Mouse (Mus musculus): ENCODE measurements around the gene Pitpna. TPM values are rescaled to one million over a fixed set of nuclear protein-coding genes. Genes with fewer than 3 reads are reported as not detected.
"Not testable (repeated sequence)": the region's sequence is repeated elsewhere in the genome, so short reads cannot be mapped to it uniquely, and the experiment has no call there.

The Pitpna gene
- total and polyA plus RNA-seq, 3 experiments: 57.2 to 99.1 (median 96.6) TPM

GRCm38 (mm10) chr11:75552906-75553482, 34.9 kb upstream of the Pitpna start:
- DNase-seq: no peak
- no peaks in the 10 kb centered on the region for H3K36me3 ChIP-seq (ENCODE audit: control insufficient read depth, insufficient read depth, low read length)
- WGBS: 40% methylated on average over 7 of the region's 7 CpGs
- no peak overlapping the region for H3K9ac ChIP-seq (ENCODE audit: low read depth, low read length)
- intact Hi-C loops (cut with DNase I): no loop called here
- H3K27me3 ChIP-seq (ENCODE audit: control insufficient read depth, insufficient read depth, low read length): no peaks in the 10 kb centered on the region
- TF ChIP-seq CTCF (IDR thresholded peaks at IDR 0.05) (no peak), POLR2A (IDR thresholded peaks at IDR 0.05; ENCODE audit: insufficient read depth, low read depth, low read length) (no peak), EP300 (IDR thresholded peaks at IDR 0.05; ENCODE audit: insufficient read depth, low read depth, low read length) (no peak)
- H3K4me1 ChIP-seq (ENCODE audit: control insufficient read depth, insufficient read depth, low read length): peaks cover 12% of the 10 kb centered on the region
- H3K4me3 ChIP-seq: no peak overlapping the region
- H3K27ac ChIP-seq: peak overlapping the region; percentile 73
- no peaks in the 10 kb centered on the region for H3K79me2 ChIP-seq (replicated peaks; ENCODE audit: control insufficient read depth, insufficient read depth, low read length)

- intact Hi-C loops (cut with DNase I); H3K9ac ChIP-seq (ENCODE audit: low read depth, low read length); H3K27ac ChIP-seq; H3K36me3 ChIP-seq (ENCODE audit: control insufficient read depth, insufficient read depth, low read length); H3K27me3 ChIP-seq (ENCODE audit: control insufficient read depth, insufficient read depth, low read length); H3K4me3 ChIP-seq; H3K79me2 ChIP-seq (replicated peaks; ENCODE audit: control insufficient read depth, insufficient read depth, low read length); DNase-seq: not testable (repeated sequence)
- peak; percentile 12; the same call in 1 of the 2 replicates for TF ChIP-seq CTCF (IDR thresholded peaks at IDR 0.05)
- 93% methylated on average over 6 of the region's 6 CpGs for WGBS
- peaks cover 10% of the 10 kb centered on the region for H3K4me1 ChIP-seq (ENCODE audit: control insufficient read depth, insufficient read depth, low read length)
Observed at GRCm38 (mm10) chr11:75556006-75556405, 31.9 kb upstream of the Pitpna start.

GRCm38 (mm10) chr11:75557142-75557541, 30.8 kb upstream of the Pitpna start:
- intact Hi-C loops (cut with DNase I): no loop called here
- Histone ChIP-seq H3K79me2 (replicated peaks; ENCODE audit: control insufficient read depth, insufficient read depth, low read length) (no peaks in the 10 kb centered on the region), H3K4me1 (ENCODE audit: control insufficient read depth, insufficient read depth, low read length) (peaks cover 4% of the 10 kb centered on the region; the same call in 1 of the 2 replicates), H3K9ac (ENCODE audit: low read depth, low read length) (no peak overlapping the region), H3K27ac (no peak overlapping the region), H3K27me3 (ENCODE audit: control insufficient read depth, insufficient read depth, low read length) (no peaks in the 10 kb centered on the region), H3K4me3 (no peak overlapping the region), H3K36me3 (ENCODE audit: control insufficient read depth, insufficient read depth, low read length) (no peaks in the 10 kb centered on the region)
- TF ChIP-seq EP300 (IDR thresholded peaks at IDR 0.05; ENCODE audit: insufficient read depth, low read depth, low read length) (no peak), POLR2A (IDR thresholded peaks at IDR 0.05; ENCODE audit: insufficient read depth, low read depth, low read length) (no peak), CTCF (IDR thresholded peaks at IDR 0.05) (no peak)
- 95% methylated on average over 6 of the region's 6 CpGs for WGBS
- no peak for DNase-seq

- Histone ChIP-seq H3K9ac (ENCODE audit: low read depth, low read length) (no peak overlapping the region), H3K36me3 (ENCODE audit: control insufficient read depth, insufficient read depth, low read length) (no peaks in the 10 kb centered on the region), H3K4me3 (no peak overlapping the region), H3K4me1 (ENCODE audit: control insufficient read depth, insufficient read depth, low read length) (no peaks in the 10 kb centered on the region), H3K79me2 (replicated peaks; ENCODE audit: control insufficient read depth, insufficient read depth, low read length) (no peaks in the 10 kb centered on the region), H3K27me3 (ENCODE audit: control insufficient read depth, insufficient read depth, low read length) (no peaks in the 10 kb centered on the region), H3K27ac (no peak overlapping the region)
- DNase-seq: no peak
- WGBS: 97% methylated on average over 1 of the region's 1 CpGs
- intact Hi-C loops (cut with DNase I): no loop called here
- TF ChIP-seq CTCF (IDR thresholded peaks at IDR 0.05): peak; percentile 37
- TF ChIP-seq EP300 (IDR thresholded peaks at IDR 0.05; ENCODE audit: insufficient read depth, low read depth, low read length): no peak
- no peak for TF ChIP-seq POLR2A (IDR thresholded peaks at IDR 0.05; ENCODE audit: insufficient read depth, low read depth, low read length)
Observed at GRCm38 (mm10) chr11:75558101-75558500, 29.8 kb upstream of the Pitpna start.

GRCm38 (mm10) chr11:75559870-75560504, 27.9 kb upstream of the Pitpna start:
- H3K27ac ChIP-seq: no peak overlapping the region
- H3K36me3 ChIP-seq (ENCODE audit: control insufficient read depth, insufficient read depth, low read length): no peaks in the 10 kb centered on the region
- DNase-seq: no peak
- H3K79me2 ChIP-seq (replicated peaks; ENCODE audit: control insufficient read depth, insufficient read depth, low read length): no peaks in the 10 kb centered on the region
- no peak for TF ChIP-seq EP300 (IDR thresholded peaks at IDR 0.05; ENCODE audit: insufficient read depth, low read depth, low read length)
- no peak for TF ChIP-seq POLR2A (IDR thresholded peaks at IDR 0.05; ENCODE audit: insufficient read depth, low read depth, low read length)
- no peak for TF ChIP-seq CTCF (IDR thresholded peaks at IDR 0.05)
- intact Hi-C loops (cut with DNase I): no loop called here
- H3K27me3 ChIP-seq (ENCODE audit: control insufficient read depth, insufficient read depth, low read length): no peaks in the 10 kb centered on the region
- 90% methylated on average over 8 of the region's 8 CpGs for WGBS
- H3K4me1 ChIP-seq (ENCODE audit: control insufficient read depth, insufficient read depth, low read length): peaks cover 10% of the 10 kb centered on the region
- no peak overlapping the region for H3K4me3 ChIP-seq
- no peak overlapping the region for H3K9ac ChIP-seq (ENCODE audit: low read depth, low read length)

- no peak overlapping the region for H3K27ac ChIP-seq
- H3K79me2 ChIP-seq (replicated peaks; ENCODE audit: control insufficient read depth, insufficient read depth, low read length): no peaks in the 10 kb centered on the region
- 83% methylated on average over 14 of the region's 14 CpGs for WGBS
Observed at GRCm38 (mm10) chr11:75560530-75561409, 27.1 kb upstream of the Pitpna start.

More at GRCm38 (mm10) chr11:75560530-75561409, 27.1 kb upstream of the Pitpna start:
- TF ChIP-seq CTCF (IDR thresholded peaks at IDR 0.05) (no peak), EP300 (IDR thresholded peaks at IDR 0.05; ENCODE audit: insufficient read depth, low read depth, low read length) (no peak), POLR2A (IDR thresholded peaks at IDR 0.05; ENCODE audit: insufficient read depth, low read depth, low read length) (no peak)
- intact Hi-C loops (cut with DNase I): no loop called here
- no peaks in the 10 kb centered on the region for H3K36me3 ChIP-seq (ENCODE audit: control insufficient read depth, insufficient read depth, low read length)
- no peaks in the 10 kb centered on the region for H3K27me3 ChIP-seq (ENCODE audit: control insufficient read depth, insufficient read depth, low read length)
- no peak overlapping the region for H3K9ac ChIP-seq (ENCODE audit: low read depth, low read length)
- peaks cover 14% of the 10 kb centered on the region for H3K4me1 ChIP-seq (ENCODE audit: control insufficient read depth, insufficient read depth, low read length)
- DNase-seq: no peak
- no peak overlapping the region for H3K4me3 ChIP-seq

Data from heart, adult 2 months (tissue).